Mouse (Mus musculus): ENCODE results near the gene Olfr161. TPM values are rescaled to one million over a fixed set of nuclear protein-coding genes. Genes with fewer than 3 reads are reported as not detected.
"Not testable (repeated sequence)": the region's sequence is repeated elsewhere in the genome, so short reads cannot be mapped to it uniquely, and the experiment has no call there.

The Olfr161 gene
- not detected in 2 replicates for total RNA-seq (2021)
- long read RNA-seq, experiment 1: 0 reads
- long read RNA-seq, experiment 2: 0 reads

DNA sequence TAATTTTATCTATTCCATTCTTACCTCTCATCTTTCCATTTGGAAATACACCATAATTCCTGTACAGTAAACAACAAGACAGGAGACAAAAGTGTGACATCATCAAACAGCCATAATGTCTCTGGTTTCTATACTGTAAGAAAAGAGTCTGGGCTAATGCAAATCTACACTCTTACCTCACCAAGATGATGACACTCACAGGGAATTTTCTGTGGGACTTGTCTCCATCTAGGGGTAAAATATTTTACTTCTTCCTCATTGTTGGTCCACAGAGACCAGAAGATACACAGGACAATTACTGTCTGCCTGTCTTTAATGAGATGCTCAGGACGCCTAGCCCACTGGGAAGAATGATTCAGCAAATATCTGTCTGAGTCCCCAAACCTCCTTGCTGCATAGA is at the start of gene Olfr161:
TSS of gene Olfr161 (plus strand) at position 352 of the 400 bp plus-strand sequence.
- no peak for DNase-seq

DNA sequence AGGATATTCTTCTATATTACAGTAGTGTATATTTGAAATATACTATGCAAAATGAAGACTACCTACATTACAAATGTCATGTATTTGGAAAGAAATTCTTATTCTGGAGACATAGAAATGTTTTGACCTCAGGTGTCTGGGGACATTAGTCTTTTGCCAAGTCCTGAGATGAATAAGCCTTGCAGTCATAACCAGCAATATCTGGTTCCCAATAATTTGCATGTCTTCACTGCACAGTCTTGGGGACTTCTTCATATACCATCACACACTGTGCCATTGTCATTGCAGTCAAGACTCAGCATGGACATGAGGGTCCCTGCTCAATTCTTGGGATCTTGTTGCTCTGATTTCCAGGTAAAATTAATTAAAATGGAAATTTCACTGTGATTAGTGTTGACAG is 27.3 kb upstream of the Olfr161 start:
- no peak for DNase-seq

DNA sequence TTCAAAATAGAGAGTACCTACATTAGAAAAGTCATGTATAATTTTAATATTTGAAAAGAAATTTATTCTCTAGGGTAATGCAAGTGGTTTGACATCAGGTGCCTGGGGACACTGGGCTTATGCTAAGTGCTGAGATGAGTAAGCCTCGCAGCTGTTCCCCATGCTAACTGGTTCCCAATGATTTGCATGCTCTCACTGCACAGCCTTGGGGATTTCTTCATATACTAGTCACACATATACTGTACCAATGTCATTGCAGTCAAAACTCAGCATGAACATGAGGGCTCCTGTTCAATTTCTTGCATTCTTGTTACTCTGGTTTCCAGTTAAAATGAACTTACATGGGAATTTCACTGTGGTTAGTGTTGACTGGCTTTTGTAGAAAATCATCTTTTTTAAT is 13.2 kb upstream of the Olfr161 start:
- DNase-seq: not testable (repeated sequence)

DNA sequence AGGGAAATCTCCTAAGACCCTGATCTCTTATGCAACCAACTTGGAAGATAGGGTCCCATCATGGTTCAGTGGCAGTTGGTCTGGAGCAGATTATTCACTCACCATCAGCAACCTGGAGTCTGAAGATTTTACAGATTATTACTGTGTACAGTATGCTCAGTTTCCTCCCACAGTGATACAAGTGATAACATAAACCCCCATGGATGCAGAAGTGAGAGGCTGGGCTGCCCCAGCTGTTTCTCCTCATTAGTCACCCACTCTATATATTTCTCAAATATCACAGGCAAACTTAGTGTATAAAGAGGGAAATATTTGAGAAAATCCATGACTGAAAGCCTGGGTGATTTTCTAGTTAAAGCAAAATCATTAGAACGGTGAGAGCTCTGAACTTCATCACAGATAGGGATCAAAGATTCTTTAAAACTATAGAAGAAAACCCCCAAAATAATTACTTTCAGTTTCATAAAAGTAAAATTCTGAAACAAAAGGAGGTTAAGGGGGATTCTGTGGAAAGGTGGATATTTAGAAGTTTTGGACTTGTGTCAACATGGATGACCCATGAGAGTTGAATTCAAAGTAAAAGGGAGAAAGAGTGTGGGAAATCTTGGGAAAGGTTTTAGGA is 12.5 kb upstream of the Olfr161 start:
- DNase-seq: not testable (repeated sequence)

DNA sequence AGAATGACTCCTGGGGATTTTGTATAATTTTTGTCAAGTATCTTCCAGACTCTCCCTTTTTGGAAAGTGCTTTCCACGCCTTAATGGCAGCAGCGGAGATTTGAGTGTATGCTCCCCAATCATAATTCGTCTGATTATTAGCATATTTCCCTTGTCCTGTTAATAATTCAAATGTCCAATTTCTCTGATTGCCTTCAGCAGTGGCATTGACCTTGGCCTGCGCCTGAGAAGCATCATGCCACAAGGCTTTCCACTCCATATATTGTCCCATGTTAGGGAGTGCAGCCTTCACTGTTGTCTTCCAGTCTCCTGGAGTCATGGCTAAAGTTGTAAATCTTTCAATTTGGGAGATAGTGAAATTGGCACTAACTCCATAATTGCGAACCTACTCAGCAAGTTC is 40.5 kb downstream of the Olfr161 start:
- peak; percentile 63 for DNase-seq

DNA sequence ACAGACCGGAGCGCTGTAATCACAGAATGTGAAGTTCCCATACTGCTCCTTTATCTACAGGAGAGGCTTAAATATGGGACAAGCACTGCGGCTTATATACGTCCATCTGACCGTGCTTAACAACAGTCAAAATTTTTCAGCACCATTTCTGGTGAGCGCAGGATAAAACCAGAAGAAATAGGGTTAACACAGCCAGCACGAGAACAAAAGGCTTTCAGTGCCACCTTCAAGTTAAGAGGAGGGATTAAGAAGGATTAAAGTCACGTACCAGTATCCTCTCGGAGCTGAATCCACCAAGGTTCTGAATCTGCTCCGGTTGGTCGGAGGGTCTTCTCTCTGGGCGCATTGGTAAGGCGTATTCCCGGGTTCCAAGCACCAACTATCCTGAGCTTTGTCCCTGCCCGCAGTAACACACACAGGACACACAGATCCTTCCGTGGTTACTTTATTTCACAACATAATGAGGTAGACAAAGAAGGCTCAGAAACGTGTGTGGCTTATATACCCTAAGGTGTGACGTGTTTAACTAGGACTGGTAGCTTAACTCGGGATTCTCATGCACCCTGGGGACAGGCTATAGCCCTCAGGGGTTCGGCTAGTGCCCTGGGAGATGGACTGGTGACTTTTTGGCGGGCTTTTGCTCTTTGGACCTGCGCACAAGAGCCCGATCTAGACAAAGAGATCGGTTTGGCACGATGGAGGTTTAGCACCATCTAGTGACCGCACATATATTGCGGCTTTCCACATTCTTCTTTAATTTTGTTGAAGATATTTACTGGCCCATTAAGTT is 41.9 kb downstream of the Olfr161 start:
- DNase-seq: peak; percentile 52

Other genes starting within 250 kb of the Olfr161 start
- gene Mefv, start 127.1 kb downstream of the Olfr161 start, total RNA-seq (2021): 0.11 and 0.26 TPM in 2 replicates
- gene Zfp263, start 153.1 kb downstream of the Olfr161 start, total RNA-seq (2021): 19.3 and 20.5 TPM in 2 replicates
- not detected in 2 replicates for gene Olfr15, start 239.8 kb downstream of the Olfr161 start, total RNA-seq (2021)

All from adrenal gland, postnatal 14 days (tissue).